Mouse (Mus musculus): ENCODE measurements around the gene Evi5l.
"Not testable (repeated sequence)": the region's sequence is repeated elsewhere in the genome, so short reads cannot be mapped to it uniquely, and the experiment has no call there.

Gene Evi5l

GRCm38 (mm10) chr8:4238434-4239192, 72.2 kb downstream of the Evi5l start, which contains the start of the genes Map2k7 and Gm49320:
Gene Map2k7, plus strand, starts transcription at chr8:4238740.
Gene Gm49320, plus strand, starts transcription at chr8:4238865.
- DNase-seq (ENCODE audit: low spot score in 2 of 2): peak; percentile 99 to 100

GRCm38 (mm10) chr8:4239193-4239890, 73.0 kb downstream of the Evi5l start:
- no peak for DNase-seq (ENCODE audit: low spot score in 2 of 2)

DNA sequence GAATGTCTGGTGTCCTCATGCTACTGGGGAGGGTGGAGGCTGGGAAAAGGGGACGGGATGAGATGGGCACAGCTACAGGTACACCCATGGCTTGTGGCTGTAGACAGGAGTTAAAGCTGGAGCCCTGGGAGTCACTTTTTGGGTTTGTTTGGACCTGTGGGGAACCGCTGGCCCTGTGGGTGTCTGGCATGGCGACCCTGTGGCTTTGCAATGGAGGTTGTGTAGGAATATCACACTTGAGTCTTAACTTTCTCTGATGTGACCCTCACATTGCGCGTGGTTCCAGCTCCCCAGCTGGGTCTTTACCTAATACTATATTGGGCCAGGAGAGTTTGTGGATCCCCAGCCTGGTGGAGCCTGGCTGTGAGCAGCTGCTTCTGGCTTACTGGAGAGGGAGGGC, 78.7 kb downstream of the Evi5l start:
- no peak for DNase-seq (ENCODE audit: low spot score in 2 of 2)

DNA sequence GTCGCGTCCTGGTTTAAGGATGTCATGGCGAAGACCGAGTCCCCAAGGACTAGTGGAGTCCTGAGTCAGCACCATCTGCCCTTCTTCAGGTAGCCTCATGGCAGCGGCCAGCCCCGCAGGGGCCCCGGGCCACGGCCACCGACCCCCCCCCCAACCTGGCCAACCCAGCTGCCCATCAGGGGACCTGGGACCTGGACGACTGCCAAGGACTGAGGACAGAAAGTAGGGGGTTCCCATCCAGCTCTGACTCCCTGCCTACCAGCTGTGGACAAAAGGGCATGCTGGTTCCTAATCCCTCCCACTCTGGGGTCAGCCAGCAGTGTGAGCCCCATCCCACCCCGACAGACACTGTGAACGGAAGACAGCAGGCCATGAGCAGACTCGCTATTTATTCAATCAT, 79.4 kb downstream of the Evi5l start:
- DNase-seq (ENCODE audit: low spot score in 2 of 2): no peak

DNA sequence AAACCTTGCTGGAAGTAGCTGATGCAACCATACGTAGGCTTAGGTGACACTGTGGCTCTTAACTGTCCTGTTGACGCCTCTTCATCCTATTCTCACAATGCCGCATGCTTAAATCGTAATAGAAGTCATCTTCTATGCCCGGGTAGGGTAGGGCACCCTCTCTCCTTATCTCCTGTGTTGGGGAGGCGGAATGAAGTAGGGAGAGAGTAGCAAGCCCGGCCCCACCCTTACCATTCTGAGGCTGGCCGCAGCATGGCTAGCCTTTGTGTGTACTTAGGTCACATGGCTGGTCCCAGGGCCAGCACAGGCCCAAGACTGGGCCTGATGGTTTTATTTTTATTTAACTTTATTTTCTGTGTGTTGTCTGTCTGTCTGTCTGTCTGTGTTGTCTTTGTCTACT, 80.9 kb downstream of the Evi5l start:
- DNase-seq (ENCODE audit: low spot score in 2 of 2): no peak

GRCm38 (mm10) chr8:4247951-4248540, 81.7 kb downstream of the Evi5l start, which contains the start of gene Tgfbr3l:
Gene Tgfbr3l, plus strand, starts transcription at chr8:4248214.
- no peak for DNase-seq (ENCODE audit: low spot score in 2 of 2)

GRCm38 (mm10) chr8:4249213-4249612, 82.8 kb downstream of the Evi5l start:
- peak in 1 of 2 experiments; percentile 2 for DNase-seq (ENCODE audit: low spot score in 2 of 2)

- peak; percentile 72 to 85 for DNase-seq (ENCODE audit: low spot score in 2 of 2)
Observed at GRCm38 (mm10) chr8:4250306-4250970, 84.1 kb downstream of the Evi5l start.

GRCm38 (mm10) chr8:4252116-4252760, 85.9 kb downstream of the Evi5l start:
- no peak for DNase-seq (ENCODE audit: low spot score in 2 of 2)

DNA sequence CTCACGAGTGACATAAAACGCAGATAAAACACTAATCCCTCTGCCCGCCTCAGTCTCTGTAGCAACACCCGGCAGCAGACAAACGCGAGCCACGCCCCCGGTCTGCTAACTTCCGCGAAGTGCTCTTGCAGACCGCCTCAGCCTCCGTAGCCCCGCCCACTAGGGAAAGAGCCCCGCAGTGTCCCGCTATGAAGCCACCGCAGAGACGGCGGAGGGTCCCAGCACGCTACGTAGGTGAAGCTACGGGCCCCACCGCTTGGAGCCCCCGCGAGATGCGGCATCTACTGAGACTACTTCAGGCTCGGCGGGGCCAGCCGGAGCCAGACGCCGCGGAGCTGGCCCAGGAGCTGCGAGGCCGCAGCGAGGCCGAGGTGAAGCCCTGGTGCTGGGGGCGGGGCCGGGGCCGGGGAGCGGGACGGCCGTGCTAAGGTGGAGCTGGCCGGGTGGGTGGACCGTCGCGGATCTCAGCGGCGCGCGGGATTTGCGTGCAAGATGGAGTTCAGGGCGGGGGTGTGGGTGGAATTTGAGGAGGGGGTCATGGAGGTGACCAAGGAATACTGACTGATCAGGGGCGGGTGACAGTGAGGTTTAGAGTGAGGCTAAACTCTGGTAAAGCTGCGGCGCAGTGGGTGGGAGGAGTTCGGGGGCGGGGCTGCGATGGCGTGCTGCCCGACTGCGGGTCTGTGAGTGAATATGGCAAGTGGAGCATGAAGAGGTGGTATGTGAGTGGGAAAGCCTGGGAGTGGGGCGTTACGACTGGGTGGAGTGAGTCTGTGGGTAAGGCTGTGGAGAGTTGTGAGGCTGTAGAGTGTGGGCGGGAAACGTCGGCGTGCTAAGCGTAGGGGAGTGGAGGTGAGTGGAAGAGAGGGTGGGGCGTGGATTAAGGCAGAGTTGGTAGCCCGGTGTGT, 86.8 kb downstream of the Evi5l start, which contains the start of gene Snapc2:
Snapc2 (plus strand) TSS at position 147 of the 908 bp plus-strand sequence.
- peak; percentile 92 to 94 for DNase-seq (ENCODE audit: low spot score in 2 of 2)

- no peak for DNase-seq (ENCODE audit: low spot score in 2 of 2)
Observed at GRCm38 (mm10) chr8:4254001-4254400, 87.6 kb downstream of the Evi5l start.

DNA sequence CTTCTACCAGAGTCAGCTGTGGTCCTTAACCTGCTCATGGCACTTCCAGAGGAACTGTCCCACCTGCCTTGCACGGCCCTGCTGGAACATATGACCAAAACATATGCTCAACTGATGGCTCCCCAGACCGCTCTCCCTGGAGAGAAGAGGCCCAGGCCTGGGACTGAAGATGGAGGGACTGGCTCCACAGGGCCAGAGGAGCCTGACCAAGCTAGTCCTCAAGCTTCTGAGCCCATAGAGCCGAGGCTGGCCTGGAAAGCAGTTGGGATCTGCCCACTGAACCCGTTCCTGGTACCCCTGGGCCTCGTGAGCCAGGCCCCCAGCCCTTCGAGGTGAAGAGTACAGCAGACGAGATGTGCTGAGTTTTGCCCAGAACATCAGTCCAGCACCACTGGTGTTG, 89.1 kb downstream of the Evi5l start:
- not testable (repeated sequence) for DNase-seq (ENCODE audit: low spot score in 2 of 2)

GRCm38 (mm10) chr8:4256911-4257310, 90.5 kb downstream of the Evi5l start:
- no peak for DNase-seq (ENCODE audit: low spot score in 2 of 2)

DNA sequence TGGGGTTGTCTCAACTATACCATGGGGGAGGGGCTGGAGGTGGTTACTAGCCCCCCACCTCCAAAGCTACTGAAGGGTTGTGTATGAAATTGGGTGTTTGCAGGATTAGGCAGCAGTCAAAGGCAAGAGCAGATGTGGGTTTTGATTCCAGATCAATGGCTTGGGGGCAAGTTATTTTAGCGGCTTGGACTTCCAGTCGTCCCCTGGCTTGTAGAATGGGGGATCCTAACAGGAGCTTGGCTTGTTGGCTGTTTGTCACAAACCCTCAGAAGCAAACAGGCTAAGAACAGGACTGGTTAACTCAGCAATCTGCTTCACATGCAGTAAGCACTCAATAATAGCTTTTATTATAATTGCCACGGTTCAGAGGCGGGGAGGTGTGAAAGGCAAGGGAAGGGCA, 91.0 kb downstream of the Evi5l start:
- DNase-seq (ENCODE audit: low spot score in 2 of 2): no peak

DNA sequence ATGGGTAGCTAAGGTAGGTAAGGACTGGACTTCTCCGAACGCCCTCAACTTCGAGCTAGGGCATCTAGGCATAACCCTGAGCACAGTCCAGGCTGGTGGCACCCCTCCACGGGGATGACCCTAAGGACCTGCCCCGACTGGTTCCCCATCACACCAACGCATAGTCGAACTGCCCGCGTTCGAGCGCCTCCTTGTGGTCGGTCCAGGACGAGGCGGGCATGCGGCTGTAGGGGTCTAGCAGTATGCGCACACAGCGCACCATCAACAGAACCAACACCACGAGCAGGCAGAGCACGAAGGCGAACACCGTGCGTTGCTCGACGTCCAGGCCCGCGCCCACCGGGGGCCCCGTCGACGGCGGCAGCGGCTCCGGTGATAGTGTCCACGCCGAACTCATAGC, 91.9 kb downstream of the Evi5l start:
- DNase-seq (ENCODE audit: low spot score in 2 of 2): peak; percentile 74 to 84

- peak; percentile 2 to 11 for DNase-seq (ENCODE audit: low spot score in 2 of 2)
Observed at GRCm38 (mm10) chr8:4258678-4259077, 92.3 kb downstream of the Evi5l start.

- peak; percentile 88 to 91 for DNase-seq (ENCODE audit: low spot score in 2 of 2)
Observed at GRCm38 (mm10) chr8:4259125-4259804, 92.9 kb downstream of the Evi5l start, which contains the start of gene Ctxn1. Gene Ctxn1, minus strand, starts transcription at chr8:4259274.

GRCm38 (mm10) chr8:4259805-4260170, 93.4 kb downstream of the Evi5l start:
- no peak for DNase-seq (ENCODE audit: low spot score in 2 of 2)

Measured in natural killer cell, adult 2 months (primary cell).